Mouse (Mus musculus) kidney, postnatal 0 days (tissue): Measurements from ENCODE around the gene Ephb1. TPM values are rescaled to one million over a fixed set of nuclear protein-coding genes. Genes with fewer than 3 reads are reported as not detected.

Experiments used
- ATAC-seq: fragments of 200-750 bp; cut with Nextera tagmentation; replicated peaks from 2 replicates; pipeline ENCODE4 v1.8.0; 2017; ENCODE audit warnings: low read depth, moderate number of reproducible peaks, moderate TSS enrichment, moderate library complexity; ENCODE audit not compliant: low FRiP score
- DNase-seq: peaks from one replicate; pipeline ENCODE4 v3.0.0-alpha.2; 2016; ENCODE audit warnings: low spot score
- H3K27ac ChIP-seq: fragments of 300-500 bp; sonication (generic); 2 replicates; pipeline ENCODE4 v1.5.1; 2014; ENCODE audit warnings: mild to moderate bottlenecking
- H3K27me3 ChIP-seq: fragments of 300-500 bp; sonication (generic); 2 replicates; pipeline ENCODE4 v1.6.1; 2014; ENCODE audit warnings: low read length, mixed read lengths; ENCODE audit not compliant: insufficient read depth
- H3K36me3 ChIP-seq: fragments of 300-500 bp; sonication (generic); 2 replicates; pipeline ENCODE4 v1.6.1; 2014; ENCODE audit warnings: low read length, mixed read lengths; ENCODE audit not compliant: insufficient read depth
- H3K4me1 ChIP-seq: fragments of 300-500 bp; sonication (generic); replicated peaks from 2 replicates; pipeline ENCODE4 v1.6.1; 2014; ENCODE audit warnings: antibody characterized with exemption, low read length, mixed read lengths; ENCODE audit not compliant: insufficient read depth
- H3K4me2 ChIP-seq: fragments of 300-500 bp; sonication (generic); 2 replicates; pipeline ENCODE4 v1.6.1; 2014; ENCODE audit warnings: mild to moderate bottlenecking, low read length, moderate library complexity, mixed read lengths
- H3K4me3 ChIP-seq: fragments of 300-500 bp; sonication (generic); replicated peaks from 2 replicates; pipeline ENCODE4 v1.5.1; 2014; ENCODE audit warnings: low read depth, low read length
- H3K9ac ChIP-seq: fragments of 300-500 bp; sonication (generic); 2 replicates; pipeline ENCODE4 v1.6.1; 2014; ENCODE audit warnings: low read depth, low read length
- H3K9me3 ChIP-seq: fragments of 300-500 bp; sonication (generic); replicated peaks from 2 replicates; pipeline ENCODE4 v1.6.1; 2016; ENCODE audit warnings: low read length, inconsistent platforms, mixed read lengths
- CTCF ChIP-seq: IDR thresholded peaks from 2 replicates; pipeline ENCODE4 v1.5.1; 2016; ENCODE audit warnings: antibody characterized with exemption, low read depth, mild to moderate bottlenecking, moderate library complexity
- WGBS: fragments of 180-500 bp; shearing (Covaris S2); extraction: QIAGEN DNeasy Blood & Tissue Kit; methylation state at CpG from one replicate; pipeline ENCODE4 v1.1.7; 2014; 5-methylcytosine and 5-hydroxymethylcytosine counted together
- polyA plus RNA-seq: library from polyadenylated mRNA; unstranded; fragments of >200 nt; fragmentation: Nextera tagmentation; extraction: Ambion mirVana; gene quantifications from 2 replicates; pipeline ENCODE4 v1.2.1, GENCODE M21; 2015

Ephb1 gene
- polyA plus RNA-seq, 1 experiment from 2014 or later = 4.2 TPM

GRCm38 (mm10) chr9:102080934-102081333 lies 273.6 kb downstream of the Ephb1 start:
- WGBS = 74% methylated on average over 5 of the region's 5 CpGs
- no peak for TF ChIP-seq CTCF
- Histone ChIP-seq H3K27ac (no peak overlapping the region), H3K9me3 (no peaks in the 10 kb centered on the region), H3K4me3 (no peak overlapping the region), H3K9ac (no peak overlapping the region), H3K27me3 (no peaks in the 10 kb centered on the region), H3K4me2 (no peak overlapping the region), H3K4me1 (no peaks in the 10 kb centered on the region), H3K36me3 (no peaks in the 10 kb centered on the region)
- DNase-seq (no peak), ATAC-seq (no peak)

DNA sequence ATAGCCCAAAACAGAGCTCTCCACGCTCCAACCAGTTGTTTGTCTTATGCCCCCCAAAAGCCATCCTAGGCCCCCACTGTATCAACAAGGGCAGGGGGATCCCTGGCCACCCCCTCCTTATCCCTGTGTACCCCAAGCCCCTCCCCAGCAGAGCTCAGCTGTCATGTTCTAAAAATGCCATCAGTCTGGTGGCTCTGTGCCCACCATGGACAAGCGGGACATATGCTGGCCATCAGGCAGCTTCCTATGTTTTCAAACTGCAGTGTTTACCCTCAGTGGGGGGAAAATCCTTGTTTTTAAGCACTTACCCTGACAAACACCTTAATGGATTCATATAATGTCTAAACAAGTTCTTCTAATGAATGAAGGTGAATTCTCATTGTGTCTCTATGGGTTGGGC lies 275.3 kb downstream of the Ephb1 start:
- no peak for TF ChIP-seq CTCF
- ATAC-seq (no peak), DNase-seq (no peak)
- no peak overlapping the region for H3K27ac ChIP-seq
- no peak overlapping the region for H3K4me3 ChIP-seq
- no peaks in the 10 kb centered on the region for H3K9me3 ChIP-seq
- WGBS = 80% methylated on average over 2 of the region's 2 CpGs
- H3K36me3 ChIP-seq = no peaks in the 10 kb centered on the region
- no peak overlapping the region for H3K4me2 ChIP-seq
- H3K9ac ChIP-seq = no peak overlapping the region
- no peaks in the 10 kb centered on the region for H3K27me3 ChIP-seq
- H3K4me1 ChIP-seq = no peaks in the 10 kb centered on the region

- no peak for ATAC-seq
- H3K4me2 ChIP-seq = no peak overlapping the region
These were observed 276.3 kb downstream of the Ephb1 start for GRCm38 (mm10) chr9:102078238-102078637.

GRCm38 (mm10) chr9:102075539-102075938 lies 279.0 kb downstream of the Ephb1 start:
- no peak overlapping the region for H3K9ac ChIP-seq
- WGBS = 55% methylated on average over 4 of the region's 4 CpGs
- H3K36me3 ChIP-seq = no peaks in the 10 kb centered on the region
- no peak for TF ChIP-seq CTCF
- no peak overlapping the region for H3K27ac ChIP-seq
- H3K27me3 ChIP-seq = no peaks in the 10 kb centered on the region
- no peak for ATAC-seq
- H3K4me1 ChIP-seq = no peaks in the 10 kb centered on the region
- no peaks in the 10 kb centered on the region for H3K9me3 ChIP-seq
- DNase-seq = no peak
- no peak overlapping the region for H3K4me2 ChIP-seq
- H3K4me3 ChIP-seq = no peak overlapping the region

More at GRCm38 (mm10) chr9:102078238-102078637, 276.3 kb downstream of the Ephb1 start:
- no peaks in the 10 kb centered on the region for H3K9me3 ChIP-seq
- H3K9ac ChIP-seq = no peak overlapping the region
- H3K27ac ChIP-seq = no peak overlapping the region
- 0 out of 2 replicates have a peak, but pooled peaks have one; percentile 9 for TF ChIP-seq CTCF
- 89% methylated on average over 6 of the region's 6 CpGs for WGBS
- no peaks in the 10 kb centered on the region for H3K27me3 ChIP-seq
- no peaks in the 10 kb centered on the region for H3K36me3 ChIP-seq
- DNase-seq = no peak
- no peak overlapping the region for H3K4me3 ChIP-seq
- no peaks in the 10 kb centered on the region for H3K4me1 ChIP-seq

DNA sequence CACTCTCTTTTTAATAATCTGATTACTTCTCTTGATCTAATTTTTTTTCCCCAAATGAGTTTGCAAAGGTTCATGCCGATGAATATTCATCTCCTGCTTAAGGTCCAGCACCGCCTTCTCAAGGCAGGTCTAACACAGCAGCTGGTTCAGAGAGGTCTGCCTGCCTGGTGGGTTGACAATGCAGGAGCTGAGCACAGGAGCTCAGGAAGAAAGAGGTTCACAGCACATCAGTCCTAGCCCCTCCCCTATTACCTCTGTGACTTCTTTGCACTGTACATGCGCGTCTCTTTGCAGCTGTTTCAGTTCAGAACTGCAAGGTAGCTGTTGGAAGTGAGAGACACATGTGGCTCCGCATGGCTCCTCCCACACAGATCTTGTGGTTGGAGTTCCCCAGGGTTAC lies 281.1 kb downstream of the Ephb1 start:
- Histone ChIP-seq H3K4me1 (no peaks in the 10 kb centered on the region), H3K9ac (no peak overlapping the region), H3K4me3 (no peak overlapping the region), H3K9me3 (no peaks in the 10 kb centered on the region), H3K36me3 (no peaks in the 10 kb centered on the region), H3K4me2 (no peak overlapping the region), H3K27ac (no peak overlapping the region), H3K27me3 (no peaks in the 10 kb centered on the region)
- no peak for TF ChIP-seq CTCF
- DNase-seq = no peak
- ATAC-seq = no peak
- WGBS = 87% methylated on average over 5 of the region's 5 CpGs

DNA sequence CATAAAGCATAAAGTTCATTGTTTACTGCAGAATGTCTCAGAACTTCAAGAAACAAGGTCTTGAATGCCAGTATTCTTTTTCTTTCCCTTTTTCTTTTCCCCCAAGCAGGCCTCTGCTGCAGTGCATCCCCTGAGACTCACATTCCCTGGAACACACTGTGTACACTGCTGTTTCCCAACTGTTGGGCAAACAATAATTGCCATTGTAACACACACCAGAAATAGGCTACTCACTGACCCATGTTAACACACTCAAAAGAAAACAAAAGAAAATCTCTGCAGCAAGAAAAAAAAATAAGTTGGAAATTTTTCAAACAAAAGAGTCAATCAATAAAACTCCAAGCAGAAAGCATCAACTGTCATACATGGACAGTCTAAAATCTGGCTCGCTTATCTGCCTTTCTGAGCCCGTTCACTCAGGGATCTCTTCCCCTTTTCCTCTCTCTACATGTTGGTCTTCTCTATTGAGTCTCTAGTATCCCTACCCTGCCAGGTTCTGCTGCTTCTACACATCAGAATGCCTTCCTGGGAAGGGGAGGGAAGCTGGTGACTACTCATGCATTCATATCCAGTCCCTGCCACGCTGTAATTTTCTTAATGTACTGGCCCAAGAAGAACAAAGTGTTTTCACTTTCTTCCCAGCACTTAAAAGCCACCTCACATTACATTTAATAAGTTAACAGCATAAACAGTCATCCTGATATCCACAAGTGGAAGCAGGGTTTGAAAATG lies 285.2 kb downstream of the Ephb1 start:
- 60% methylated on average over 3 of the region's 3 CpGs for WGBS
- ATAC-seq = no peak
- Histone ChIP-seq H3K4me2 (no peak overlapping the region), H3K27ac (no peak overlapping the region), H3K36me3 (no peaks in the 10 kb centered on the region), H3K4me3 (no peak overlapping the region), H3K9ac (no peak overlapping the region), H3K27me3 (no peaks in the 10 kb centered on the region), H3K4me1 (no peaks in the 10 kb centered on the region), H3K9me3 (no peaks in the 10 kb centered on the region)
- DNase-seq = no peak
- TF ChIP-seq CTCF = no peak

DNA sequence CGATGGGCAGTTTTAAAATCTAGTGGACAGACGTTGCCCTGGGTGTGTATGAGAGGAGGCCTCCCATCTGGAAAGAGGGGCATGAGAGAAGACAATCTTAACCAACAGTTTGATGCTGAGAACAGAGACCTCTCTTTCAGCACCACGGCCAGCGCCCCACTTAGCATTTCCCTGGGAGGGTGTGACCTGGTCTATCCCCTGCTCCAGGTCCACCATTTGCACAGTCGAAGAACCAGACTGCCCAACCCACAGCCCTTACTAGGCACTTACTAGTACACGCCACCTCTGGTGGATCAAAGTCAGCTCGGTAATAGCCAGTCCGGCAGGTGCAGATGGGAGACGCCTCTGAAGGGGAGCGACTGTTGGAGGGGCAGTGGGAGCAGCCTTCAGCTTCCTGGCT lies 287.9 kb downstream of the Ephb1 start:
- Histone ChIP-seq H3K4me2 (no peak overlapping the region), H3K9me3 (no peaks in the 10 kb centered on the region), H3K9ac (no peak overlapping the region), H3K4me1 (no peaks in the 10 kb centered on the region), H3K36me3 (no peaks in the 10 kb centered on the region), H3K27ac (no peak overlapping the region), H3K4me3 (no peak overlapping the region), H3K27me3 (no peaks in the 10 kb centered on the region)
- DNase-seq (peak; percentile 68), ATAC-seq (no peak)
- 71% methylated on average over 10 of the region's 10 CpGs for WGBS
- TF ChIP-seq CTCF = no peak
